Mouse (Mus musculus): ENCODE results near the gene Mettl24.

GRCm38 (mm10) chr10:40827706-40828105, 144.6 kb downstream of the Mettl24 start:
- TF ChIP-seq POLR2A (IDR thresholded peaks at IDR 0.05; ENCODE audit: borderline replicate concordance, control insufficient read depth, low read depth, low read length) (no peak), CTCF (IDR thresholded peaks at IDR 0.05; ENCODE audit: control insufficient read depth, insufficient read depth, low read length) (no peak)
